Mouse (Mus musculus) erythroblast, embryonic 14.5 days (primary cell): ENCODE measurements around the gene Fndc11.

ENCODE experiments used
- GATA1 ChIP-seq: IDR thresholded peaks from 2 replicates; pipeline ENCODE4 v1.6.1; 2012; ENCODE audit warnings: low read length, inconsistent platforms, mixed read lengths
- TAL1 ChIP-seq: IDR thresholded peaks from 3 replicates; pipeline ENCODE4 v1.6.1; 2012; ENCODE audit warnings: low read length, inconsistent platforms, mixed read lengths

GRCm38 (mm10) chr2:181193044-181193443 lies 26.8 kb upstream of the Fndc11 start:
- TF ChIP-seq GATA1 (no peak), TAL1 (no peak)
